Mouse (Mus musculus) stomach, embryonic 15.5 days (tissue): ENCODE measurements around the gene Nxpe3. TPM values are rescaled to one million over a fixed set of nuclear protein-coding genes. Genes with fewer than 3 reads are reported as not detected.
"Not testable (repeated sequence)": the region's sequence is repeated elsewhere in the genome, so short reads cannot be mapped to it uniquely, and the experiment has no call there.

Experiments
- ATAC-seq: fragments of 200-750 bp; cut with Nextera tagmentation; 2 replicates; pipeline ENCODE4 v1.8.0; 2017; ENCODE audit warnings: low read depth, moderate number of reproducible peaks, moderate TSS enrichment; ENCODE audit not compliant: insufficient read depth, low FRiP score
- H3K27ac ChIP-seq: fragments of 300-500 bp; sonication (generic); 2 replicates; pipeline ENCODE4 v1.5.1; 2015; ENCODE audit warnings: mild to moderate bottlenecking, inconsistent platforms
- H3K27me3 ChIP-seq: fragments of 300-500 bp; sonication (generic); replicated peaks from 2 replicates; pipeline ENCODE4 v1.6.1; 2015; ENCODE audit warnings: inconsistent platforms
- H3K36me3 ChIP-seq: fragments of 300-500 bp; sonication (generic); 2 replicates; pipeline ENCODE4 v1.6.1; 2015; ENCODE audit warnings: inconsistent platforms
- H3K4me1 ChIP-seq: fragments of 300-500 bp; sonication (generic); 2 replicates; pipeline ENCODE4 v1.6.1; 2015; ENCODE audit warnings: inconsistent platforms
- H3K4me2 ChIP-seq: fragments of 300-500 bp; sonication (generic); 2 replicates; pipeline ENCODE4 v1.6.1; 2015; ENCODE audit warnings: mild to moderate bottlenecking, inconsistent platforms
- H3K4me3 ChIP-seq: fragments of 300-500 bp; sonication (generic); replicated peaks from 2 replicates; pipeline ENCODE4 v1.5.1; 2015; ENCODE audit warnings: inconsistent platforms
- H3K9ac ChIP-seq: fragments of 300-500 bp; sonication (generic); 2 replicates; pipeline ENCODE4 v1.6.1; 2015; ENCODE audit warnings: inconsistent platforms
- H3K9me3 ChIP-seq: fragments of 300-500 bp; sonication (generic); 2 replicates; pipeline ENCODE4 v1.6.1; 2016; ENCODE audit warnings: inconsistent platforms
- WGBS: fragments of 180-500 bp; shearing (Covaris S2); methylation state at CpG from one replicate; pipeline ENCODE4 v1.1.7; 2015; 5-methylcytosine and 5-hydroxymethylcytosine counted together
- polyA plus RNA-seq: library from polyadenylated mRNA; unstranded; fragments of >200 nt; fragmentation: Nextera tagmentation; extraction: Ambion mirVana; gene quantifications from 2 replicates; pipeline ENCODE4 v1.2.1, GENCODE M21; 2015

Gene Nxpe3
- polyA plus RNA-seq, 1 experiment from 2014 or later: 0.74 TPM

DNA sequence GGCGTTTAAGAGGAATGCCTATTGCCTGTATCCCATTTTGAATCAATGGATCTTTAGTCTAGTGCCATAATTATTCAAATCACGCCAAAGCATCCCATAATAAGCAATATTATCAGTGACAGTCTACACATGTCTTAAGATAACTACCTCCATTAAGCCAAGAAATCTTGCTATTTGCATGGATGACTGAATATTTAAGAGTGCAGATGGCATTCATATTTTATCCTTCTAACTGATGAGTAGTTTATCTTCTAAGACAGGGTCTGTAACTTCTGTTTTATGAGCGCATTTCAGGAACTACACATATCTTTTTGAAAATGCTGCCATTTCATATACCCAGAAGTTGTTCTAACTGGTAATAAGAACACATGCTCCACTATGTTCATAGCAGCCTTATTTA, 50.2 kb downstream of the Nxpe3 start:
- Histone ChIP-seq H3K27ac (no peak overlapping the region), H3K27me3 (no peaks in the 10 kb centered on the region), H3K36me3 (no peaks in the 10 kb centered on the region; the same call in 1 of the 2 replicates), H3K4me1 (no peaks in the 10 kb centered on the region), H3K4me2 (no peak overlapping the region), H3K9me3 (no peaks in the 10 kb centered on the region), H3K4me3 (no peak overlapping the region), H3K9ac (no peak overlapping the region)
- 87% methylated on average over 3 of the region's 3 CpGs for WGBS
- no peak for ATAC-seq

DNA sequence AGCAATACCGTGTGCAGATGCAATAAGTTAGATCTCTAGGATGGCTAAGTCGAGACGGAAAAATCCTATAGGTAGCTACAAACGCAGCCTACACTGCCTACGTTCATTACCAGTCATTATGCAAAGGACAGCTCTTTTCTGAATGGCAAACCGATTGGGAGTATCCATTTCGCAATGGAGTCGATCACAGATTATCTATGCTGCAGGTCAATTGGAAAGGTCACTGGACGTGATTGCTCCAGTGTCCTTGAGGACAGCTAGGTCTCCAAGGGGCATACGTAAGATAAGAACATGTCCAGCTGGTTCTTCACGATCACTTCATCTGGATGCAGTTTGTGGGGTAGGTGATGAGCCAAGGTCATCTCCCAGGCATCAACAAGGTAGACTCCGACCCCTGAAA, 51.2 kb downstream of the Nxpe3 start:
- H3K4me1 ChIP-seq: no peaks in the 10 kb centered on the region
- no peak overlapping the region for H3K27ac ChIP-seq
- no peaks in the 10 kb centered on the region; the same call in 1 of the 2 replicates for H3K36me3 ChIP-seq
- WGBS: 90% methylated on average over 12 of the region's 12 CpGs
- H3K9ac ChIP-seq: no peak overlapping the region
- no peaks in the 10 kb centered on the region for H3K9me3 ChIP-seq
- H3K4me3 ChIP-seq: no peak overlapping the region
- ATAC-seq: no peak
- no peaks in the 10 kb centered on the region for H3K27me3 ChIP-seq
- H3K4me2 ChIP-seq: no peak overlapping the region

DNA sequence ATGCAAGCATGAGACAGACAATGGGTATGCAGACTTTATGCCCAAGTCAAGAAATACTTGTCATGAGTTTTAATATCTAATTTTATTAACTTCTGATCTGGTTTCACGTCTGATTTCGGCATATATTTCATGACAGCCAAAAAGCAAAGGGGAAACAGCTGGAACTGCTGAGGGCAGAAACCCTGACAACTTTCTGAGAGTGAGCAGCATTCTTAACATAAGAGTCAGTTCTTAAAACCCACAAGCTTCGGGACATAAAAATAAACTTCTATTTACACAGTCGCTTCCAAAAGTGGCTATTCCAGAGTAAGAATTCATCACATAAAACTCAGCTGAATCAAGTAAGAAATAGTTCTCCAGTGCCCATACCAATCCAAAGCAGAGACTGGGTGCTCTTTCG, 52.0 kb downstream of the Nxpe3 start:
- ATAC-seq: no peak
- Histone ChIP-seq H3K9me3 (no peaks in the 10 kb centered on the region), H3K27me3 (no peaks in the 10 kb centered on the region), H3K9ac (no peak overlapping the region), H3K36me3 (no peaks in the 10 kb centered on the region; the same call in 1 of the 2 replicates), H3K4me1 (no peaks in the 10 kb centered on the region), H3K27ac (no peak overlapping the region), H3K4me3 (no peak overlapping the region), H3K4me2 (no peak overlapping the region)
- 75% methylated on average over 5 of the region's 5 CpGs for WGBS

DNA sequence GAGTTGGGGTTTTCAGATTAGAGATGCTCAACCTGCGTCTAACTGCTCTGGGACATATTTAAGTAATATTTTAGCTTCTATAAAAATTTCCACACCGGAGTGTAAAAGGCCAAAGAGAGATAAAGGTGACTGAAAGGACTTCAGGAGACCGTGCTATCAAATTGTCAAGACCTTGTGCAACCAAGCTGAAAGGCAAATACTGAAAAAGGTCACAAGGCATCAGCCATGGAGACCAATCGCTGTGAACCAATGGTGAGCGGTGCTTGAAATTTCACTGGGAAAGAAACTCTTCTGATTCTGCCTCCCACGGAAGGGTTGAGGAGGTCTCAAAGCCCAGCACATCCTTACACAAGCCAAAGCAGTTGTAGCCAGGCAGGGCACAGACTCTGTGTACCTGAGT, 53.6 kb downstream of the Nxpe3 start:
- no peak overlapping the region for H3K27ac ChIP-seq
- no peak for ATAC-seq
- no peak overlapping the region for H3K4me2 ChIP-seq
- H3K36me3 ChIP-seq: no peaks in the 10 kb centered on the region; the same call in 1 of the 2 replicates
- no peak overlapping the region for H3K4me3 ChIP-seq
- H3K27me3 ChIP-seq: no peaks in the 10 kb centered on the region
- 86% methylated on average over 6 of the region's 6 CpGs for WGBS
- no peaks in the 10 kb centered on the region for H3K4me1 ChIP-seq
- H3K9me3 ChIP-seq: no peaks in the 10 kb centered on the region
- H3K9ac ChIP-seq: no peak overlapping the region

DNA sequence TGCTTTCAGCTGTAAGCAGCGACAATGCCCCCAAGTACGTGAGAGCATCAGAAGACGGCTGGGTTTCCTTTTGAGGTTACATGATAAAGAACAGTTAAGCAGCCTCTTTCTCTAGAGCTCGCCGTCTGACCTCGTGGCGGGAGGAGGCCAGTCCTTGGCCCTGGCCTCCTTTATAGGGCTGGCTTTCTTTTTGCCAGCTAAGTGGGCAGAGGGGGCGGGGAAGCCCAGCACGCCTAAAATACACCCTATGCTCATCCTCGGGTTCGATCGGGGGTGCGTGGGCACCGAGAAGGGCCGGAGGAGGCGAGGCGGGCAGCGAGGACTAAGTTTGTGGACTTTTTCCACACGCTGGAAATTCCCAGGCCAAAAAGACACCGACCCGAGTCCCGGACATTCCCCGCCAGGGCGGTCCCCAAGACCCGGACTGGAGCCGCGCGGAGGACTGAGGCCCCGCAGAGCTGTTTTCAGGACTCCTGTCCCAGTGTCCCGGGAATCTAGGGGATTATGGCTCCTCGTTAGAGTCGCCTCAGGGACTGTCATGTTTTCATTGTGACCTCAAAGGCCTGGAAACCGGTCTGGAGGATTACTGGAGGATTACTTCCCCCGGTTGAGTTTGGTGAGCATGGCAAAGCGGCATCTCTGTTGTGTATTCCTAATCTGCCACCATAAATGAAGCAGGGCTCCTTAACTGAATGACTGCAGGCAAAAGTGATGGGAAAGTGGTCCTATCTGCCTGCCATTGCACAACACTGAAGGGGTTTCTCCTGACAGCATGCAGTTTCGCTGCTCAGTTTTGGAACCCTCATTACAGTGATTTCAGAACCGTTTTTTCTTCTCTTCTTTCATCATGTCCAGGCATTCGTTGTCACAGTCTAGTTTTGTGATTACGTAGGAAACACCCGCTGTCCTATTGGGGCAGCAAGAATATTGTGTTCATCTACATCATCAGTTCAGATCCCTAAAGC, 56.3 kb downstream of the Nxpe3 start, which contains the start of gene Nfkbiz:
Gene Nfkbiz, minus strand, starts transcription at position 390 of the 965 bp plus-strand sequence.
- peak within 1 kb of the TSS; percentile 66 for H3K4me2 ChIP-seq
- under 1% methylated on average over 40 of the region's 40 CpGs for WGBS
- peak within 1 kb of the TSS; percentile 56; the same call in 1 of the 2 replicates for H3K9ac ChIP-seq
- H3K4me1 ChIP-seq: no peaks in the 10 kb centered on the region
- H3K9me3 ChIP-seq: no peaks in the 10 kb centered on the region
- H3K27ac ChIP-seq: peak within 1 kb of the TSS; percentile 86
- no peaks in the 10 kb centered on the region for H3K27me3 ChIP-seq
- ATAC-seq: peak; percentile 90
- no peaks in the 10 kb centered on the region for H3K36me3 ChIP-seq
- H3K4me3 ChIP-seq: peak within 1 kb of the TSS; percentile 55

DNA sequence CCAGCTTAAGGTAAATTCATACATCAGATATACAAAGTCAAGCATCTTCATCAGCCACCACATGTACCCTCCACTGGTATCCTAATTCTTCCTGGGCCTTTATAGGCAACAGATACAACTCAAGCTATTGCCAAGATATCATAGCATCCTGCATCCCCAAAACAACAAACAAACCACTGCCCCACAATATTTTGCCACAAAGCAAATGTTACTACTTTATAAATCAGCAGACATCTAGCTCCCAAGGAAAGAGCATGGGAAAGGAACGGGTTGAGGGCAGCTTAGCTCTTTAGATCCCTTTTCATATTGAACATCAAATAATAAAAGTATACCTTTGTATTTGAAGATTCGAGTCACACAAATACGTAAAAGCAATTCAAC, 57.0 kb downstream of the Nxpe3 start:
- H3K27ac ChIP-seq: peak overlapping the region; percentile 86; the same call in 1 of the 2 replicates
- no peaks in the 10 kb centered on the region for H3K36me3 ChIP-seq
- no peaks in the 10 kb centered on the region for H3K9me3 ChIP-seq
- no peaks in the 10 kb centered on the region for H3K27me3 ChIP-seq
- no peak for ATAC-seq
- no peaks in the 10 kb centered on the region for H3K4me1 ChIP-seq
- peak overlapping the region; percentile 56; the same call in 1 of the 2 replicates for H3K9ac ChIP-seq
- WGBS: 5% methylated on average over 3 of the region's 3 CpGs
- H3K4me3 ChIP-seq: peak overlapping the region; percentile 55
- peak overlapping the region; percentile 66 for H3K4me2 ChIP-seq

DNA sequence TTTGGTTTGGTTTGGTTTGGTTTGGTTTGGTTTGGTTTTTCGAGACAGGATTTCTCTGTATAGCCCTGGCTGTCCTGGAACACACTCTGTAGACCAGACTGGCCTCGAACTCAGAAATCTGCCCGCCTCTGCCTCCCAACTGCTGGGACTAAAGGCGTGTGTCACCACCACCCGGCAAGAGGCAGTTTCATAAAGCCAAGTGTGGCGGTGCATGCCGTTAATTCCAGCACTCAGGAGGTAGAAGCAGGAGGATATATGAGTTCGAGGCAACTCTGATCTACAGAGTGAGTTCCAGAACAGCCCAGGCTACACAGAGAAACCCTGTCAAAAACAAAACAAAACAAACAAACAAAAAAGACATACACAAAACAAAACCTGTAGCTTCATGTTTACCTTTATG, 57.4 kb downstream of the Nxpe3 start:
- H3K27ac ChIP-seq, H3K4me1 ChIP-seq, ATAC-seq, H3K9me3 ChIP-seq, H3K9ac ChIP-seq, H3K4me3 ChIP-seq, H3K27me3 ChIP-seq, H3K36me3 ChIP-seq: not testable (repeated sequence)
- WGBS: 92% methylated on average over 8 of the region's 8 CpGs
- peak overlapping the region; percentile 66 for H3K4me2 ChIP-seq

DNA sequence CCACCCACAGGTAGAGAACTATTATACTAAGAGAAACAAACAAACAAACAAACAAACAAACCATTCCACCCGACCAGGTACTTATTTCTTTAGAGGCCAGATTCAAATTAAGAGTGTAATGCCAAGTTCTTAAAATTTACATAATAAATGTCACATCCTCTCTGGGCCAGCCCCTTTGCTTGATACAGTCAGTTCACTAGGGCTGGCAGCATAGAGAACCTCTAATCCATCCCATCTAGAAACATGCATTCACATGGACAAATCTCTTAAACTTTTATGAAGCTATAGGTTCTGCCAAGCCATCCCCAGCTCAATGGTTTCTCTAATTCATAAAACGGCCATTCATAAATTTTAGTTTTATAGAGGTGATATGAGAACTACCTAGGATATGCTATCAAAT, 57.9 kb downstream of the Nxpe3 start:
- H3K4me1 ChIP-seq: no peaks in the 10 kb centered on the region
- H3K9ac ChIP-seq: no peak overlapping the region
- H3K4me2 ChIP-seq: no peak overlapping the region
- no peaks in the 10 kb centered on the region for H3K36me3 ChIP-seq
- H3K9me3 ChIP-seq: no peaks in the 10 kb centered on the region
- no peak for ATAC-seq
- no peaks in the 10 kb centered on the region for H3K27me3 ChIP-seq
- 74% methylated on average over 2 of the region's 2 CpGs for WGBS
- H3K27ac ChIP-seq: no peak overlapping the region
- no peak overlapping the region for H3K4me3 ChIP-seq

DNA sequence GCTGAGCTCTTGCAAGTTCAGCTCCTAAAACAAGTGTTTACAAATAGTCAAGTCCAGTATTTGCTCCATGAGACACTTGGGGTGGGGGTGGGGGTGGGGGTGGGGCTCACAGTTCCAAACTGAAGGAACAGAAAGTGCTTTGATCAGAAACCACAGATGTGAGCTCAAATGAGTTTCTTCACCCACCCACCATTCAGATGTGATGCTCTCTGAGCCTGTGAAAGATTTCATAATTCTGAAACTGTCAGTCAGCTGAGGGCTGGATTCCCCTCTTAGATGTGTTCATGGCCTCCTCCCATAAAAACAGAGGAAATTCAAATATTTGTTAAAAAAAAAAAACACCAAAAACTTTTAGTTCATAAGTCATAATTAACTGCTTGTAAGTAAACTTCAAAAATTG, 59.3 kb downstream of the Nxpe3 start:
- Histone ChIP-seq H3K4me2 (no peak overlapping the region), H3K9ac (no peak overlapping the region), H3K27ac (no peak overlapping the region), H3K36me3 (no peaks in the 10 kb centered on the region), H3K9me3 (no peaks in the 10 kb centered on the region), H3K4me3 (no peak overlapping the region), H3K27me3 (no peaks in the 10 kb centered on the region), H3K4me1 (no peaks in the 10 kb centered on the region)
- ATAC-seq: no peak

DNA sequence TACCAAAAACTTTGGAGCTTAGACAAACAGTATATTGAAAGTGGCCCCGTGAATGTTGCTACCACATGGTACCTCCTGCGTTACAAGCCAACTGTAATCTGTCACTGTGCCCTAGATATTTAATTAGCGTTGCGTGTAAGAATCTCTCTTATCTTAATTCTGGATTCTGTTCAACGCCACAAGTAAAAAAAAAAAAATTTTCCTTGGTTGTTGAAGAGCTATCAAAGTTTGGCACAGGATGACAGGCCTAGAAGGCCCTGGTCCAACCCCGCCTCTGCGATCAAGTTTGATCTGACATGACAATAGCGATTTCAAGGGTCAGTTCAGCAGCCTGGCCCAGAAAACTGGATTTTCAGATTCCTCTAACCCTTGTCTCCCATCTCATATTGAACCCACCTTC, 62.5 kb downstream of the Nxpe3 start:
- no peak overlapping the region for H3K4me2 ChIP-seq
- no peaks in the 10 kb centered on the region for H3K9me3 ChIP-seq
- no peaks in the 10 kb centered on the region for H3K27me3 ChIP-seq
- H3K36me3 ChIP-seq: no peaks in the 10 kb centered on the region
- WGBS: 92% methylated on average over 8 of the region's 8 CpGs
- no peak overlapping the region for H3K9ac ChIP-seq
- no peaks in the 10 kb centered on the region for H3K4me1 ChIP-seq
- H3K4me3 ChIP-seq: no peak overlapping the region
- ATAC-seq: no peak
- H3K27ac ChIP-seq: no peak overlapping the region

DNA sequence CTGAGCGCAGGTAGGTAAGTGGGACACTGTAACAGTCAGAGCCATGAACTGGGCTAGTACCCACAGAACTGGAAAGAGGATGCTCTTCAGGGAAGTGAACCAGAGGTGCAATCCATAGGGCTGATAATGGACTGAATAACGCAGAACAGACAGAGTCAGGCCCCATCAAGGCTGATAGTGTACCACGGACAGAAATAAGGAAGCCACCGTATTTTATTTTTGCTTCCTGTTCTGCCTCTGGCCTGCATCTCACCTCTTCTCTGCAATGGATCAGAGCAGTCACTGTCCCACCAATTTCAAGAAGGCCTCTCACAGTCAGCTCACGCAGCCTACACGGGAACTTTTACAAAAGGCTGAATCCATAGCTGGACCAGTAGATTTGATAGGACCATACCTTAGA, 63.0 kb downstream of the Nxpe3 start:
- Histone ChIP-seq H3K4me2 (no peak overlapping the region), H3K36me3 (no peaks in the 10 kb centered on the region), H3K9ac (no peak overlapping the region), H3K4me1 (no peaks in the 10 kb centered on the region), H3K4me3 (no peak overlapping the region), H3K9me3 (no peaks in the 10 kb centered on the region), H3K27me3 (no peaks in the 10 kb centered on the region), H3K27ac (no peak overlapping the region)
- no peak for ATAC-seq
- WGBS: 91% methylated on average over 6 of the region's 6 CpGs

DNA sequence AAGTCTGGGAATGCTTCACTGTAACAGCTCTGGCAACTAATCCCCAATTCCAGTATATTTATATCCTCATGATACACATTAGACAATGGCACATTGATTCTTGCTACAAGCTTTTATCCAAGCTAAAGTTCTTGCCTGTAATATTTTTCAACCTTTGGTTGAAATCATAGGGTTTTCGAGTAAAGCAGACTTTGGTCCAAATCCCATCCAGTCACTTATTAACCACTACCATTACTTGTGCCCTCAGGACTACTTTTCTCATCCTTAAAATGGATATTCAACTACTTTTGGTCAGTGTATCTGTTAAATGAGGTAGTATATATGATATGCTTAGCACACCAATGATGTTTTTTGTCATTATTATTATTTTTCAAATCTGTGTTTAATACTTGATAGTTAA, 63.6 kb downstream of the Nxpe3 start:
- H3K4me2 ChIP-seq: no peak overlapping the region
- H3K4me3 ChIP-seq: no peak overlapping the region
- no peaks in the 10 kb centered on the region for H3K27me3 ChIP-seq
- WGBS: 72% methylated on average over 1 of the region's 1 CpGs
- H3K27ac ChIP-seq: no peak overlapping the region
- no peaks in the 10 kb centered on the region for H3K9me3 ChIP-seq
- H3K4me1 ChIP-seq: no peaks in the 10 kb centered on the region
- H3K9ac ChIP-seq: no peak overlapping the region
- H3K36me3 ChIP-seq: no peaks in the 10 kb centered on the region
- no peak for ATAC-seq
